Mouse (Mus musculus) left cerebral cortex, postnatal 25 days (tissue): ENCODE measurements around the gene Atp10a. TPM values are rescaled to one million over a fixed set of nuclear protein-coding genes. Genes with fewer than 3 reads are reported as not detected.

Source experiments
- DNase-seq, 2 experiments: peaks; one replicate each; pipeline ENCODE4 v3.0.0; 2022; ENCODE audit warnings: low spot score in 2 of 2, mixed read lengths in 1 of 2
- intact Hi-C: fragments of 180-260 bp; cut with DNase I; formaldehyde crosslinking; loops from one replicate; pipeline ENCODE4 v1.15.1; 2025
- total RNA-seq, 2 experiments: library from RNA; stranded (reverse); gene quantifications; 2 replicates each; pipeline ENCODE4 v1.2.3; 2021

The Atp10a gene
- total RNA-seq = 1 to 10 TPM; 6.3 to 9.0 TPM

GRCm38 (mm10) chr7:58655866-58656265 is at the start of gene Atp10a:
Gene Atp10a, plus strand, starts transcription at chr7:58656166.
- intact Hi-C loops = no loop called here
- DNase-seq = no peak

- no peak for DNase-seq
- intact Hi-C loops = no loop called here
These were observed 37.9 kb upstream of the Atp10a start for GRCm38 (mm10) chr7:58618048-58618447.

- intact Hi-C loops = no loop called here
- no peak for DNase-seq
These were observed 29.4 kb upstream of the Atp10a start for GRCm38 (mm10) chr7:58626305-58627155.

- no peak for DNase-seq
- intact Hi-C loops = no loop called here
These were observed 28.6 kb upstream of the Atp10a start for GRCm38 (mm10) chr7:58627381-58627780.

- intact Hi-C loops = no loop called here
- DNase-seq = no peak
These were observed 26.7 kb upstream of the Atp10a start for GRCm38 (mm10) chr7:58629233-58629632.

- DNase-seq = no peak
- intact Hi-C loops = no loop called here
These were observed 22.3 kb upstream of the Atp10a start for GRCm38 (mm10) chr7:58633683-58634082.

- DNase-seq = no peak
- intact Hi-C loops = no loop called here
These were observed 16.3 kb upstream of the Atp10a start for GRCm38 (mm10) chr7:58639676-58640075.

- no peak for DNase-seq
- intact Hi-C loops = no loop called here
These were observed 15.5 kb upstream of the Atp10a start for GRCm38 (mm10) chr7:58640456-58640855.

GRCm38 (mm10) chr7:58641916-58642315 is 14.1 kb upstream of the Atp10a start:
- intact Hi-C loops = no loop called here
- DNase-seq = no peak

- no peak for DNase-seq
- intact Hi-C loops = no loop called here
These were observed 8.6 kb upstream of the Atp10a start for GRCm38 (mm10) chr7:58647404-58647803.

- DNase-seq = peak in 1 of 2 experiments; percentile 24
- intact Hi-C loops = loop anchor here (1.0 kb wide), 1 partner anchor 33 kb away; no protein-coding TSS in a partner anchor
These were observed 2.2 kb downstream of the Atp10a start for GRCm38 (mm10) chr7:58657913-58658789.

- intact Hi-C loops = loop anchor here (1.0 kb wide), 1 partner anchor 34 kb away; no protein-coding TSS in a partner anchor
- DNase-seq = no peak
These were observed 2.9 kb downstream of the Atp10a start for GRCm38 (mm10) chr7:58658790-58659405.

GRCm38 (mm10) chr7:58660046-58660445 is 4.1 kb downstream of the Atp10a start:
- no peak for DNase-seq
- intact Hi-C loops = no loop called here

- intact Hi-C loops = no loop called here
- DNase-seq = no peak
These were observed 4.7 kb downstream of the Atp10a start for GRCm38 (mm10) chr7:58660665-58661064.

- intact Hi-C loops = no loop called here
- peak in 1 of 2 experiments; percentile 24 for DNase-seq
These were observed 5.1 kb downstream of the Atp10a start for GRCm38 (mm10) chr7:58661076-58661475.

- intact Hi-C loops = no loop called here
- DNase-seq = no peak
These were observed 12.7 kb downstream of the Atp10a start for GRCm38 (mm10) chr7:58668617-58669016.

- intact Hi-C loops = no loop called here
- no peak for DNase-seq
These were observed 20.1 kb downstream of the Atp10a start for GRCm38 (mm10) chr7:58676075-58676474.

GRCm38 (mm10) chr7:58677111-58677805 is 21.3 kb downstream of the Atp10a start:
- intact Hi-C loops = no loop called here
- DNase-seq = no peak

GRCm38 (mm10) chr7:58685967-58686366 is 30.0 kb downstream of the Atp10a start:
- intact Hi-C loops = no loop called here
- DNase-seq = no peak
